Mouse (Mus musculus) left cerebral cortex, postnatal 14 days (tissue): ENCODE data around the gene Hist1h2af. TPM values are rescaled to one million over a fixed set of nuclear protein-coding genes. Genes with fewer than 3 reads are reported as not detected.
A peak's percentile ranks its signal among the peaks of the same experiment; 100 is the strongest.
"Not testable (repeated sequence)": the region's sequence is repeated elsewhere in the genome, so short reads cannot be mapped to it uniquely, and the experiment has no call there.

Source experiments
- DNase-seq, 2 experiments: peaks; one replicate each; pipeline ENCODE4 v3.0.0; 2021 to 2022; ENCODE audit warnings: low spot score in 2 of 2, mixed read lengths in 1 of 2
- intact Hi-C: fragments of 180-260 bp; cut with DNase I; formaldehyde crosslinking; loops from one replicate; pipeline ENCODE4 v1.15.1; 2025
- total RNA-seq, 2 experiments: library from RNA; stranded (reverse); gene quantifications; 2 replicates each; pipeline ENCODE4 v1.2.3; 2021

The Hist1h2af gene
- total RNA-seq, 2 experiments from 2014 or later = 4.3 to 21.5 TPM

- DNase-seq, intact Hi-C loops: not testable (repeated sequence)
These were observed 38.0 kb downstream of the Hist1h2af start for GRCm38 (mm10) chr13:23571504-23572217.

DNA sequence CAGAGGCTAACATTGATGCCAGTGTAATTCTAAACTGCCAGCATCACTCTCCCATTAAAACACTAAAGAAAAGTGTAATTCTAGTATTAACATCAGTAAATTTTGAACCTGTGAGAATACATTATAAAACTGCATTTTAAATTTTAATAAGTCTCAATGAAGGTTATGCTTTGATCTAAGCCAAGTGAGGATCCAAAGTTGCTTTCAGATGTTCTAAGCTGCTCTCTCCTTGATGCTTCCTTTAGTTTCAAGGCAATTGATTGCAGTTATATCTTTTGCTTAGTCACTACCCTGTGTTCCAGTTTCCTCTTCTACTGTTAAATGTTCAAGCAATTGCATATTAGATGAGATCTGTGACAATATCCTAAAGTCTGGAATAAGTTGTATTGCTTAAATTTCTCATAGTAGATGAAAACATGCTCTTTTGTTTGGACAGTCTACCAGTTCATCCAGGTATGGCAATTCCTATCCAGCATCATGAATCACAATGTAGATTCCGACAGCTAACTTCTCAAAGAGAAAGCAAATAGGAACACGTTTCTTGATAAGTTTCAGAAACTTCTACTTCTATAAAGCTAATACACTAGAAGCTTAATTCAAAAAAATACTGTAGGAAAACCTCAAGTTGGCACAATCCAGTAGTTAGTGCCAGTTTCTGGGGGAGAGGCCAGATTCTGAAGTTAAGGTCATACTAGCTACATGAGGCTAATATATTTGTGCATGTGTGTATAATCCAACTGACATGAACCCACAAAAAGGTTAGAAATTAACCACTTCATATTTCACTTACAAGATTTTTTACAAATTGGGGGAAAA, 38.7 kb downstream of the Hist1h2af start:
- no peak for DNase-seq
- intact Hi-C loops = no loop called here

- DNase-seq, intact Hi-C loops: not testable (repeated sequence)
These were observed 39.6 kb downstream of the Hist1h2af start for GRCm38 (mm10) chr13:23573034-23573897.

- intact Hi-C loops = not testable (repeated sequence)
- peak; percentile 96 to 98 for DNase-seq
These were observed 40.3 kb downstream of the Hist1h2af start, which contains the start of the genes Hist1h2bf and Hist1h2ad for GRCm38 (mm10) chr13:23573898-23574524. Gene Hist1h2bf, minus strand, starts transcription at chr13:23574196. Gene Hist1h2ad, plus strand, starts transcription at chr13:23574381.

- intact Hi-C loops, DNase-seq: not testable (repeated sequence)
These were observed 41.0 kb downstream of the Hist1h2af start for GRCm38 (mm10) chr13:23574546-23575170.

- intact Hi-C loops = no loop called here
- DNase-seq = peak; percentile 52 to 74
These were observed 41.7 kb downstream of the Hist1h2af start, which contains the start of gene Hist1h3d for GRCm38 (mm10) chr13:23575271-23575851. Gene Hist1h3d, plus strand, starts transcription at chr13:23575763.

GRCm38 (mm10) chr13:23575864-23576313, 42.2 kb downstream of the Hist1h2af start:
- intact Hi-C loops, DNase-seq: not testable (repeated sequence)

DNA sequence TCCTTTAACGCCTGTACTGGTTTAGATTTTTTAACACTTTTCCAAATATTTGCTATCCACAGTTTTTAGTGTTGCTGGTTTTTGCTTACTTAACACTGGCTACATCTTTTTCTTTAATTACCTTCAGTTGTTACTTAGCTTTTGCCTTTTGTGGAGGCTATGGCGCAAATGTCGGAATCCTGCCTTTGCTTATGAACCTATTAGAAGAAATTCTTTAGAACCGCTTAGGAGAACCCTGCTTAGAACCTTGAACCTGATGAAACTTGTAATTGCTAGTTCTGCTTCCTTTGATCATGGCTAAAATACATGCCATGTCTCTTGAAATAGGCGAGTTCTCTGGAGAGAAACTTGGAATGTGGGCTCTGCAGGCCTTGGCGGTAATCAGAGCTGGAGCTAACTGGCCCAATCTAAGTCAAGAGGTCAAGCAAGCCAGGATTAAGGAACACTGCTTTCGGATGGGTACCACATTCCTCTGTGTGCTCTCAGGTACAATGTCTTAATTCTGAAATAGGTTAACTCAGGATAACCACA, 42.7 kb downstream of the Hist1h2af start:
- intact Hi-C loops = no loop called here
- DNase-seq = no peak

- DNase-seq = no peak
- intact Hi-C loops = no loop called here
These were observed 43.4 kb downstream of the Hist1h2af start for GRCm38 (mm10) chr13:23576906-23577639.

- no peak for DNase-seq
- intact Hi-C loops = no loop called here
These were observed 44.1 kb downstream of the Hist1h2af start for GRCm38 (mm10) chr13:23577835-23578234.

- DNase-seq = peak; percentile 98
- intact Hi-C loops = loop anchor here (5.0 kb wide), 2 partner anchors 116 to 156 kb away; partner anchors contain the start of genes Hist1h1c, Hist1h1t and Hist1h4c
These were observed 47.9 kb downstream of the Hist1h2af start, which contains the start of gene Hist1h4d for GRCm38 (mm10) chr13:23581408-23582218. Gene Hist1h4d, plus strand, starts transcription at chr13:23581598.

DNA sequence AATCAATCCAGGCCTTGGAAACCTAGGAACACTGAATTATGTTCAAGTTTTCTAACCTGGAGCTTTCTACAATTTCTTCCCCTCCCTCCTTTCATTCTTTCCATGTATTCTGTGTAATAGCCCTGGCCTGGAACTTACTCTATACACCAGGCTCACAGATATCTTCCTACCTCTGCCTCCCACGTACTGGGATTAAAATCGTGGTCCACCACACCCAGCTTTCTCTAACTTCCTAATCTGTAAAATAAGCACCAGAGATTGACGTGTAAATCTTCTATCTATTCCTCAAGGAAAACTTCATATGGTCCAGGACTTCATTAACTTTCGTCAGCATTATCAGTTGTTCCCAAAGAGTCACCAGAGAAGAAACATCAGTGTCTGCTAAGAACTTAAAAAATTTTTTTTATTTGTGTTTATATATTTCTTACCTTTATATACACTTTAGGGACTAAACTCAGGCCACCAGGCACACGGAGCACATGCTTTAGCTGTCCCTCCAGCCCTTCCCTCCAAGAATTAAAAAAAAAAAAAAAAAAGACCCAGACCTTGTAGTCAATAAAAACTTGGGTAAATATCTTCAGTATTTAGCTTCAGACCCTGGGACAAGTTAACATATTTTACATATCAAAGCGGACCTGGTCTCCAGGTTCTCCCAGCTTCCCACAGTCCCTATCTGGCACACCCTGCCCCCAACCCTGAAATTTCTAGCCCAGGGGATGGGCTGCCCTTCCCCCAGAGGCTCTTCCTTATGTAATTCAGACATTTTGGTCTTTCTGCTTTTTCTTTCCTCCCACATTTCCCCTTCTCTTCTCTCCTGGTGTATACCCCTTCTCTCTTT, 48.7 kb downstream of the Hist1h2af start:
- no peak for DNase-seq
- intact Hi-C loops = loop anchor here (5.0 kb wide), 2 partner anchors 115 to 155 kb away; partner anchors contain the start of genes Hist1h1c, Hist1h1t and Hist1h4c

DNA sequence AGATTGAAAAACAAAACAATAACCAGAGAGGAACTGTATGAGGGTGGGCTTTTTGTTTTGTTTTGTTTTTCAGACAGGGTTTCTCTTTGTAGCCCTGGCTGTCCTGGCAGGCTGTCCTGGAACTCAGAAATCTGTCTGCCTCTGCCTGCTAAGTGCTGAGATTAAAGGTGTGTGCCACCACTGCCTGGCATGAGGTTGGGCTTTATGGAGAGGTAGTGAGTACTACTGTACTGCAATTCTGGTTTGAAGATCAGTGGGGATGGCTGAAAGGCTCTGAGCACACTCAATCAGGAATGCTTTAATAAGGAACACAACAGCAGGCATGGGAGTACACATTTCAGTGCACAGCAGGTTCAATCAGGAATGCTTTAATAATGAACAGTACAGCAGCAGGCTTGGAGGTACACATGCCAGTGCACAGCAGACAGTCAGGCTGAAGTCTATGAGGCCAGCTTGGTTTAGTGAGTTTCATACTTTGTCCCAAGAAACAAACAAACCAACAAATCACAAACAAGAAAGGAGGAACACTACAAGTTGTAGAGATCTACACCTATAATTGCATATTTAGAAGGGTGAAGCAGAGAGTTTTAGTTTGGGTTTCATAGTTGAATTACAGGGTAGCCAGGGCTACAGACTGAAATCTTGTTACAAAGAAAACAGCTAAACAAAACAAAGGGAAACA, 49.8 kb downstream of the Hist1h2af start:
- intact Hi-C loops = loop anchor here (5.0 kb wide), 2 partner anchors 114 to 154 kb away; partner anchors contain the start of genes Hist1h1c, Hist1h1t and Hist1h4c
- DNase-seq = no peak
